Mouse (Mus musculus): ENCODE measurements around the gene Pi4k2a.

Gene Pi4k2a

GRCm38 (mm10) chr19:42135070-42135469, 44.8 kb downstream of the Pi4k2a start:
- no peak for DNase-seq (ENCODE audit: low read depth, low spot score)

- no peak for DNase-seq (ENCODE audit: low read depth, low spot score)
Observed at GRCm38 (mm10) chr19:42136126-42136525, 45.9 kb downstream of the Pi4k2a start.

GRCm38 (mm10) chr19:42137167-42137672, 47.0 kb downstream of the Pi4k2a start:
- DNase-seq (ENCODE audit: low read depth, low spot score) = no peak

DNA sequence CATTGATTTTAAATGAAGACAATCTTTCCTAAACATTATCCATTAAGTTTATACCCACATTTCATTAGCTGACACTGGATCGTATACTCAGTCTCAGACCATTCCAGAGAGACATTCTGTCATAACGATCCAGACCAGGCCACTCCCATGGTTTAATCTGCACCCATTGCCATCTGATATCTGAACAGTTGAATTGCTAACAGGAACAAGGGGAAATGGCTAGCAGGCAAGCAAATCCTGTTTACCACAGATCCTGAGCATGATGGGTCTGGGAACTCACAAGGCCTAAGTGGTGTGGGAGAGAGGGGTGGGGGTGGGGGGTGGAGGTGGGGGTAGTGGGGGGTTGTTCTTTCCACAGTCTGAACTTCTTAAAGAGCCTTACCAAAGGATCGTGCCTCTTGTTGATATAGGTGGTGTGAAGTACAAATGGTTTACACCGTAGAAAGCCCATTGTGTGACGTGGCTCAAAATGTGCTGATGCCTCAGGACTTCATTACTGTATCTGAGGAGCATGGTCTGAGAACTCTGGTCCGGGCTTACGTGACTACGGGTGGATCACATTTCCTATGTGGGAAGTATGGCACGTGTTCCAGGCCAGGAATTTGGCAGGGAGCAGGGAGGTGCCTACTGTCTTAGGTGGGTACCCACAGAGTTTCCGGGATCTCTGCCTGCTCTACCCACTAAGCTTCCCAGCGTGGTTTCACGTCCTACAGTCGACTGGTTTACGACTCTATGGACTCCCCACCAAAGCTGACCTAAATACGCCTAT, 48.4 kb downstream of the Pi4k2a start:
- DNase-seq (ENCODE audit: low read depth, low spot score) = no peak

DNA sequence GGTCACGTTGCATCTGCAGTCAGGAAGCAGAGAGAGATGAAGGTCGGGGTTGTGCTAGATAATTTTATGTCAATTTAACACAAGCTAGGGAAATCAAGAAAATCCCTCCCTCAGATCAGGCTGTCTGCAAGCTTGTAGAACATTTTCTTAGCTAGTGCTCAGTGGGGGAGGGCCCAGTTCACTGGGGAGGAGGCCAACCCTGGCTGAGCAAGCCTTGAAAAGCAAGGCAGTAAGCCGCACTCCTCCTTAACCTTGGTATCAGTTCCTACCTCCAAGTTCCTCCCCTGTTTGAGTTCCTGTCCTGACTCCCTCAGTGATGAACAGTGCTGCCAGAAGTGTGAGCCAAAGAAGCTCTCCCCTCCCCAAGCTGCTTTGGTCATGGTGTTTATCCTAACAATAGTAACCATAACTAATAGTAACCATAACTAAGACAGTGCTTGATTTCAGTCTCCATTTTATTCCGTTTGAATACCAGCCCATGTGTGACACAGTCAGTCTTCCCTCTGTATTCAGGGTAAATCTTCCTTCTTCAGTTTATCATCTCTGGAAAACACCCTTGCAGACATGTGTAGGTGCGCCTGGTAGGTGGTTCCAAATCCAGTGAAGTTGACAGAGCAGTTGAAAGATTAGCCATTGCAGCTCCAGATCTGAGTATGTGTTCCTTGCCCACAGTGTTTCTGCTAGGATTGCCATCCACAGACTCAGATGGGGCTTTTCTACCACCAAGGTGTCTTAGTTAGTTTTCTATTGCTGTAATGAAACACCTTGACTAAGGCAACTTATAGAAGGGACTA, 49.7 kb downstream of the Pi4k2a start:
- no peak for DNase-seq (ENCODE audit: low read depth, low spot score)

- no peak for DNase-seq (ENCODE audit: low read depth, low spot score)
Observed at GRCm38 (mm10) chr19:42141998-42142397, 51.7 kb downstream of the Pi4k2a start.

GRCm38 (mm10) chr19:42142757-42143156, 52.5 kb downstream of the Pi4k2a start:
- no peak for DNase-seq (ENCODE audit: low read depth, low spot score)

DNA sequence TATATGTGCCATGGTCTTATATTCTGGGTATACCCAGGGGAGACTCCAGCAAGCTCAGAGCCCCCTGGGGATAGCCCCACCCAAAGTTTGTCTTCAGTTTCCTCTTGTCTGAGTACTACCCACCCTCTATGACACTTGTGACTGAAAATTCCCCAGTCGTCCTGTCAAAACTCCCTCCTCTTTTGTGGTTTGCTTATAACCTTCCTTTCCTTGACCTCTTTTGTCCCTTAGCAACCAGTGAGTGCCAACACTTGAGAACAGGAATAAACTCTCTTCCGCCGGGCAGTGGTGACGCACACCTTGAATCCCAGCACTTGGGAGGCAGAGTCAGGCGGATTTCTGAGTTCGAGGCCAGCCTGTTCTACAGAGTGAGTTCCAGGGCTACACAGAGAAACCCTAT, 53.8 kb downstream of the Pi4k2a start:
- no peak for DNase-seq (ENCODE audit: low read depth, low spot score)

- no peak for DNase-seq (ENCODE audit: low read depth, low spot score)
Observed at GRCm38 (mm10) chr19:42144541-42145167, 54.4 kb downstream of the Pi4k2a start.

- DNase-seq (ENCODE audit: low read depth, low spot score) = no peak
Observed at GRCm38 (mm10) chr19:42145210-42145609, 54.9 kb downstream of the Pi4k2a start.

GRCm38 (mm10) chr19:42145731-42146130, 55.5 kb downstream of the Pi4k2a start:
- no peak for DNase-seq (ENCODE audit: low read depth, low spot score)

DNA sequence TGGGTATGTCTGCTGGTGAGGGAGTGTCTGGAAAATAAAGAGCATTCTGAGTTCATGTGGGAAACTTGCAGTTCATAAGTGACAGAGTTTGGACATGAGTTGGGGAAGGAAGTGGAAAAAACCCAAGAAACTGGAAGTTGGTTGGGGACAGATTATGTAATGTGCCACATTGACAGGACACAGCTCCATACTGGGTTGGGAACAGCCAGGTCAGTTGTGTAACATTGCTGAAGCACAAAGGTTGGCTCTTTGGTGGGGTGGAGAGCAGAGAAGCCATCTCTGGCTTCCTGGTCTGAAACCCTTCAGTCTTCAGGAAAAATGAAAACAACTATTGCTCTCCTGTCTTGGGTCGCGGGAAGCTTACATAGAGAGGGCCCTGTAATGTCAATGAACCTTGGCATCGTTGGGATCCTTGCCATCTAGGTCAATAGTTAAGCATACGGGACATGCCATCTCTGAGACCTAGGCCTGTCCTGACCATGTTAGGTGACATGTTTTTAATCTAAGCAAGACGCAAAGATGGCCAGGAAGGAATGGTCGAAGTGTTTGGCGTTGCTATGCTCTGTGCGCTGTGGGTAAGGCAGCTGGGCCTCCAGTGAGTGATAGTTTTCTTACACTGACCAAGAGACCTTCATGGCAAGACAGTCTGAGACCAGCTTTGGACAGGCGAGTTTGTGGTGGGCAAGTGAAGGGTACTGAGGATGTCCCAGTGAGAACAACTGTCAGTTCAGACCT, 56.2 kb downstream of the Pi4k2a start:
- no peak for DNase-seq (ENCODE audit: low read depth, low spot score)

- DNase-seq (ENCODE audit: low read depth, low spot score) = no peak
Observed at GRCm38 (mm10) chr19:42147170-42147768, 57.0 kb downstream of the Pi4k2a start, which contains the start of gene Marveld1. Gene Marveld1 (plus strand): TSS chr19:42147400.

DNA sequence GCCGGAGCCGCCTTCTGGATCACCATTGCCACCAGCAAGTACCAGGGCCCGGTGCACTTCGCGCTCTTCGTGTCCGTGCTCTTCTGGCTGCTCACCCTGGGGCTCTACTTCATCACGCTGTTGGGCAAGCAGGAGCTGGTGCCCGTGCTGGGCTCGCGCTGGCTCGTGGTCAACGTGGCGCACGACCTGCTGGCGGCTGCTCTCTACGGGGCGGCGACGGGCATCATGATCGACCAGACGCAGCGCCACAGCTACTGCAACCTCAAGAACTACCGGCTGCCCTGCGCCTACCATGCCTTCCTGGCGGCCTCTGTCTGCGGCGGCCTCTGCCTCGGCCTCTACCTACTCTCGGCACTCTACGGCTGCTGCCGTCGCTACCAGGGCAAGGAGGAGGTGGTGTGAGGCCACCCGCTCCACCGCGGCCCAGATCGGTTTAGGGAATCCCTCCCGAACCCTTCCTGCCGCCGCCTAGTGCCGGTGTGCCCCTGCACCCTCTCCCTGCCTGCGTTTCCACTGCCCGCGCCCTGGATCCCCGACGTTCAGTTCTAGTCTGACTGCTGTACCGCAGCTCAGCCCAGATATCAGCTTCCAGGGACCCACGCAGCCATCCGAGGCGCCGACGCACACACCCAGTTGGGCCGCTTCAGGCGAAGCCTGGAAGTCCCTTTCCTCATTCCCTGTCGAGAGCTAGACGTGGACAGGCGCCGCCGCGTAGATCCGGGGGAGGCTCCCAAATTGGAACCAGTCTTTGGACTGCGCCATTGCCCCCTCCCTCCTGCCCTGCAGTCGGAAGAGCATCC, 57.7 kb downstream of the Pi4k2a start:
- no peak for DNase-seq (ENCODE audit: low read depth, low spot score)

GRCm38 (mm10) chr19:42148569-42148860, 58.2 kb downstream of the Pi4k2a start:
- no peak for DNase-seq (ENCODE audit: low read depth, low spot score)

DNA sequence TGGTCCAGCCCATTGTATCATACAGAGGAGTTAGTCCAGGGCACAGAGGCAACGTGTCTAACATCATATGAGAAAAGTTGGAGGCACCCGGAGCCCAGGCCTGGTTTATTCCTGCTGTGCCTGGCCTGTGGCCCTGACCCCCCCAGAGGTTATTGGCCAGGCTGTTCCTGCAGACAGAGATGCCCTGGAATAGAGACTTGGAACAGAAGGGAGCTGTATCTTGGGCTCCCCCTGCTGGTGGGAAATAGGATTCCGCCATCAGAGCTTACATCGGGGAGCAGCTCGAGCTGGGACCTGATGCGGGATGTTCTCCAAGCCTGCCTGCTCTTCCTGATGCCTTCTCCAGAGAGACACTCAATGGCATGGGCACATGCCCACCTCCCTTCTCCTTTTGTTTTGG, 61.7 kb downstream of the Pi4k2a start:
- no peak for DNase-seq (ENCODE audit: low read depth, low spot score)

- no peak for DNase-seq (ENCODE audit: low read depth, low spot score)
Observed at GRCm38 (mm10) chr19:42157493-42158237, 67.4 kb downstream of the Pi4k2a start.

- no peak for DNase-seq (ENCODE audit: low read depth, low spot score)
Observed at GRCm38 (mm10) chr19:42158246-42159017, 68.2 kb downstream of the Pi4k2a start.

DNA sequence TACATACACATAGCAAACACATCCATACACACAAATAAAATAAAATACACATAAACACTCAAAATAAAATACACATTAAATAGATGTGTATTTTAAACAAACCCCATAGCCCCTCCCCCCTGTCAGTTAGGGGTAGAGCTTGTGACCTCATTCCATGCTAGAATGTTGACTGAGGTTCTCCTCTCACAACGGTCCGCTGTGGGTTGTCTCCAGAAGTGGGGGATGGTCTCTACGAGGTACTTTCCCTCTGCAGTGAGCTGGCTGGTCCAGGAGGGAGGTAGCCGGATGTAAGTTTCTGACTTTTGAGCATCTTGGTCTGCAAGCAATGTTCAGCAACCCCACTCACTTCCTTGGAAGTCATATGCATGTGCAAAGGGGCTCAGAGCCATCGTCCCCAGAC, 73.5 kb downstream of the Pi4k2a start, which contains the start of gene Zfyve27:
Gene Zfyve27, plus strand, starts transcription at position 188 of the 400 bp plus-strand sequence.
- DNase-seq (ENCODE audit: low read depth, low spot score) = no peak
